Comparison of ENCODE assay signal across 8 mouse cellular contexts in the genomic region with DNA sequence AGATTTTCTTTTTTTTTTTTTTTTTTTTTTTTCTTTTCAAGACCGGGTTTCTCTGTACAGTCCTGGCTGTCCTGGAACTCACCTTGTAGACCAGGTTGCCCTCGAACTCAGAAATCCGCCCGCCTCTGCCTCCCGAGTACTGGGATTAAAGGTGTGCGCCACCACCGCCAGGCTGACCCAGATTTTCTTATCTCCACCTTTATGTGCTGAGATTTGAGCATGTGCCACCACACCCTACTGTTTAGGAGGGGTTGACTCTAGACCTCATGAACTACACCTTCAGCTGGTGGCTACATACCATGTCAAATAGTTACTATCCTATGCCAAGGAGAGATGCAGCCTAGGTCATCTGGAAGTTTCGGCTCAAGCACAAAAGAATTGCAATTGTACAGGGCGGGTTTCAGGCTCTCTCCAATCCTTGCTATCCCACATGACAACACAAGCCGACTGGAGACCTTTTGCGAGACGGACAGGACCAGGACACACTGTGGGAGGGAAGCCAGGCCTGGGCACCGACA. TPM values are rescaled to one million over a fixed set of nuclear protein-coding genes. Genes with fewer than 3 reads are reported as not detected.
DNase-seq lines count a peak whose midpoint lies in the region; ATAC-seq and TF ChIP-seq lines count a peak whose summit lies in the region.

No protein-coding gene starts in this region.

- H3K79me2 ChIP-seq in liver, adult 2 months (ENCODE audit: control insufficient read depth, insufficient read depth, low read length) = peaks cover 5% of the 10 kb centered on the region; the same call in 1 of the 2 replicates

- peaks cover 24% of the 10 kb centered on the region for H3K4me1 ChIP-seq in liver, adult 2 months (ENCODE audit: control insufficient read depth, insufficient read depth, low read length)
- no peaks in the 10 kb centered on the region for H3K4me1 ChIP-seq in cortical plate, adult 2 months (ENCODE audit: control insufficient read depth, insufficient read depth, low read length)
- H3K4me1 ChIP-seq in hindbrain, embryonic 15.5 days (replicated peaks) = peaks cover 33% of the 10 kb centered on the region
- no peaks in the 10 kb centered on the region; the same call in 1 of the 2 replicates for H3K4me1 ChIP-seq in midbrain, postnatal 0 days (ENCODE audit: insufficient read depth, low read length)

- DNase-seq in liver, adult 2 months (ENCODE audit: extremely low read depth, low read depth, low spot score) = peak; percentile 92
- no peak for DNase-seq in liver
- DNase-seq in midbrain, postnatal 0 days (ENCODE audit: low spot score) = no peak
- DNase-seq in adrenal gland, postnatal 36 days = no peak
- no peak for DNase-seq in gastrocnemius, postnatal 4 days (ENCODE audit: low spot score in 2 of 2)

- peak overlapping the region; percentile 80 for H3K9ac ChIP-seq in liver, adult 2 months (ENCODE audit: low read depth, low read length)
- peak overlapping the region; percentile 67 for H3K9ac ChIP-seq in hindbrain, embryonic 15.5 days
- H3K9ac ChIP-seq in midbrain, postnatal 0 days (replicated peaks; ENCODE audit: low read length, poor library complexity, severe bottlenecking) = peak overlapping the region; percentile 72

- peak overlapping the region; percentile 76 for H3K4me3 ChIP-seq in liver, adult 2 months (ENCODE audit: insufficient read depth, low read depth, low read length)
- peak overlapping the region; percentile 72 for H3K4me3 ChIP-seq in cortical plate, adult 2 months (ENCODE audit: insufficient read depth, low read length)
- peak overlapping the region; percentile 76 for H3K4me3 ChIP-seq in hindbrain, embryonic 15.5 days
- peak overlapping the region; percentile 52 for H3K4me3 ChIP-seq in midbrain, postnatal 0 days (ENCODE audit: low read depth, low read length)

- no peak for TF ChIP-seq CTCF in liver, adult 2 months (IDR thresholded peaks at IDR 0.05; ENCODE audit: low read depth, low read length)
- TF ChIP-seq CTCF in cortical plate, adult 2 months (IDR thresholded peaks at IDR 0.05; ENCODE audit: extremely low read depth, insufficient read depth, low read length) = no peak
- TF ChIP-seq CTCF in midbrain, postnatal 0 days (IDR thresholded peaks at IDR 0.05) = no peak

- no peak for TF ChIP-seq POLR2A in liver, adult 2 months (IDR thresholded peaks at IDR 0.05; ENCODE audit: extremely low read depth, insufficient read depth, low read length)
- no peak for TF ChIP-seq POLR2A in cortical plate, adult 2 months (IDR thresholded peaks at IDR 0.05; ENCODE audit: extremely low read depth, insufficient read depth, low read length)

- peak overlapping the region; percentile 75 for H3K4me2 ChIP-seq in hindbrain, embryonic 15.5 days
- peak overlapping the region; percentile 85 for H3K4me2 ChIP-seq in midbrain, postnatal 0 days (ENCODE audit: low read depth, low read length, poor library complexity, severe bottlenecking)

- H3K36me3 ChIP-seq in liver, adult 2 months (ENCODE audit: control insufficient read depth, insufficient read depth, low read length) = peaks cover 22% of the 10 kb centered on the region
- peaks cover 36% of the 10 kb centered on the region for H3K36me3 ChIP-seq in hindbrain, embryonic 15.5 days
- peaks cover 16% of the 10 kb centered on the region for H3K36me3 ChIP-seq in midbrain, postnatal 0 days (ENCODE audit: insufficient read depth, low read length)

- 9% methylated on average over 13 of the region's 13 CpGs for WGBS in liver, adult 2 months
- 46% methylated on average over 13 of the region's 13 CpGs for WGBS in hindbrain, embryonic 15.5 days
- WGBS in midbrain, postnatal 0 days = 48% methylated on average over 13 of the region's 13 CpGs

- H3K9me3 ChIP-seq in hindbrain, embryonic 15.5 days = no peaks in the 10 kb centered on the region
- no peaks in the 10 kb centered on the region for H3K9me3 ChIP-seq in midbrain, postnatal 0 days (ENCODE audit: low read length)

- H3K27me3 ChIP-seq in liver, adult 2 months (ENCODE audit: control insufficient read depth, insufficient read depth, low read length) = no peaks in the 10 kb centered on the region
- H3K27me3 ChIP-seq in hindbrain, embryonic 15.5 days = no peaks in the 10 kb centered on the region
- H3K27me3 ChIP-seq in midbrain, postnatal 0 days (ENCODE audit: insufficient read depth, low read length) = no peaks in the 10 kb centered on the region

- no peak for ATAC-seq in hindbrain, embryonic 15.5 days (ENCODE audit: low FRiP score, low read depth)
- peak; percentile 58; the same call in 1 of the 2 replicates for ATAC-seq in midbrain, postnatal 0 days (ENCODE audit: low FRiP score)
- ATAC-seq in erythroid progenitor cell, adult 5-6 weeks (replicated peaks; ENCODE audit: low FRiP score, poor library complexity, severe bottlenecking) = no peak

- H3K27ac ChIP-seq in liver, adult 2 months (replicated peaks; ENCODE audit: insufficient read depth, low read depth, low read length) = peak overlapping the region; percentile 91
- no peak overlapping the region for H3K27ac ChIP-seq in cortical plate, adult 2 months (ENCODE audit: insufficient read depth, low read length)
- H3K27ac ChIP-seq in hindbrain, embryonic 15.5 days (replicated peaks) = peak overlapping the region; percentile 88
- peak overlapping the region; percentile 66 for H3K27ac ChIP-seq in midbrain, postnatal 0 days (ENCODE audit: low read depth, low read length)

RNA-seq across cellular contexts. Expression of a gene that starts 1.3 kb away (rescaled TPM):
- 363 and 370 TPM in 2 replicates for total RNA-seq in liver, adult 2 months (2014; rRNA removed)
- polyA plus RNA-seq in liver, adult 2 months (2012; rRNA removed) = 153 and 184 TPM in 2 replicates
- 108 and 129 TPM in 2 replicates for polyA plus RNA-seq in cortical plate, adult 2 months (2012; rRNA removed)
- 94.8 and 100 TPM in 2 replicates for polyA plus RNA-seq in hindbrain, embryonic 15.5 days (2015; fragmentation: Nextera tagmentation; extraction: Ambion mirVana)
- total RNA-seq in midbrain, postnatal 0 days (2014; rRNA removed) = 237 and 286 TPM in 2 replicates
- 139 and 145 TPM in 2 replicates for polyA plus RNA-seq in midbrain, postnatal 0 days (2015; fragmentation: Nextera tagmentation; extraction: Ambion mirVana)
- total RNA-seq in adrenal gland, postnatal 36 days (2021) = 100 to 1,000 TPM; 504 to 546 TPM
- 34.8 and 35.7 TPM in 2 replicates for total RNA-seq in erythroid progenitor cell, adult 5-6 weeks (2015; ENCODE audit: low replicate concordance)
- total RNA-seq in erythroid progenitor cell, adult 5-6 weeks (2017; ENCODE audit: low replicate concordance) = 9.6 and 10.1 TPM in 2 replicates
- 100 to 1,000 TPM; 580 to 658 TPM for total RNA-seq in gastrocnemius, postnatal 4 days (2021)

RNA-seq across cellular contexts. Expression of a gene that starts 13.3 kb away (rescaled TPM):
- 46.7 and 64.4 TPM in 2 replicates for total RNA-seq in liver, adult 2 months (2014; rRNA removed)
- polyA plus RNA-seq in liver, adult 2 months (2012; rRNA removed) = 36.2 and 37.6 TPM in 2 replicates
- polyA plus RNA-seq in cortical plate, adult 2 months (2012; rRNA removed) = 67.5 and 82.7 TPM in 2 replicates
- polyA plus RNA-seq in hindbrain, embryonic 15.5 days (2015; fragmentation: Nextera tagmentation; extraction: Ambion mirVana) = 369 and 383 TPM in 2 replicates
- total RNA-seq in midbrain, postnatal 0 days (2014; rRNA removed) = 61.1 and 113 TPM in 2 replicates
- polyA plus RNA-seq in midbrain, postnatal 0 days (2015; fragmentation: Nextera tagmentation; extraction: Ambion mirVana) = 370 and 379 TPM in 2 replicates
- 10 to 100 TPM; 66.6 to 85.5 TPM for total RNA-seq in adrenal gland, postnatal 36 days (2021)
- total RNA-seq in erythroid progenitor cell, adult 5-6 weeks (2015; ENCODE audit: low replicate concordance) = 32.3 and 33.5 TPM in 2 replicates
- total RNA-seq in erythroid progenitor cell, adult 5-6 weeks (2017; ENCODE audit: low replicate concordance) = 5.0 TPM in 1 of 2 replicates, not detected in the other
- total RNA-seq in gastrocnemius, postnatal 4 days (2021) = 10 to 100 TPM; 39.1 to 42.8 TPM

RNA-seq across cellular contexts. Expression of a gene that starts 13.5 kb away (rescaled TPM):
- 20.7 and 36.2 TPM in 2 replicates for total RNA-seq in liver, adult 2 months (2014; rRNA removed)
- 73.7 and 83.2 TPM in 2 replicates for polyA plus RNA-seq in liver, adult 2 months (2012; rRNA removed)
- polyA plus RNA-seq in cortical plate, adult 2 months (2012; rRNA removed) = 220 and 244 TPM in 2 replicates
- polyA plus RNA-seq in hindbrain, embryonic 15.5 days (2015; fragmentation: Nextera tagmentation; extraction: Ambion mirVana) = 346 and 369 TPM in 2 replicates
- 46.2 and 66.9 TPM in 2 replicates for total RNA-seq in midbrain, postnatal 0 days (2014; rRNA removed)
- polyA plus RNA-seq in midbrain, postnatal 0 days (2015; fragmentation: Nextera tagmentation; extraction: Ambion mirVana) = 383 and 424 TPM in 2 replicates
- total RNA-seq in adrenal gland, postnatal 36 days (2021) = 10 to 100 TPM; 33.5 to 41.7 TPM
- total RNA-seq in erythroid progenitor cell, adult 5-6 weeks (2015; ENCODE audit: low replicate concordance) = 11.3 and 17.7 TPM in 2 replicates
- total RNA-seq in erythroid progenitor cell, adult 5-6 weeks (2017; ENCODE audit: low replicate concordance) = 7.6 and 42.3 TPM in 2 replicates
- total RNA-seq in gastrocnemius, postnatal 4 days (2021) = 10 to 100 TPM; 27.7 to 28.5 TPM

RNA-seq across cellular contexts. Expression of a gene that starts 41.1 kb away (rescaled TPM):
- total RNA-seq in liver, adult 2 months (2014; rRNA removed) = 52.4 and 58.5 TPM in 2 replicates
- polyA plus RNA-seq in liver, adult 2 months (2012; rRNA removed) = 9.8 and 12.2 TPM in 2 replicates
- 126 and 130 TPM in 2 replicates for polyA plus RNA-seq in cortical plate, adult 2 months (2012; rRNA removed)
- 77.4 and 89.5 TPM in 2 replicates for polyA plus RNA-seq in hindbrain, embryonic 15.5 days (2015; fragmentation: Nextera tagmentation; extraction: Ambion mirVana)
- 131 and 161 TPM in 2 replicates for total RNA-seq in midbrain, postnatal 0 days (2014; rRNA removed)
- polyA plus RNA-seq in midbrain, postnatal 0 days (2015; fragmentation: Nextera tagmentation; extraction: Ambion mirVana) = 66.8 and 80.7 TPM in 2 replicates
- 100 to 1,000 TPM; 108 to 117 TPM for total RNA-seq in adrenal gland, postnatal 36 days (2021)
- 28.5 and 50.7 TPM in 2 replicates for total RNA-seq in erythroid progenitor cell, adult 5-6 weeks (2015; ENCODE audit: low replicate concordance)
- 68.5 and 69.1 TPM in 2 replicates for total RNA-seq in erythroid progenitor cell, adult 5-6 weeks (2017; ENCODE audit: low replicate concordance)
- total RNA-seq in gastrocnemius, postnatal 4 days (2021) = 100 to 1,000 TPM; 132 to 149 TPM
